Mouse (Mus musculus) erythroblast, embryonic 14.5 days (primary cell): ENCODE data around the gene Fam50b. TPM values are rescaled to one million over a fixed set of nuclear protein-coding genes. Genes with fewer than 3 reads are reported as not detected.

Experiments used
- H3K27me3 ChIP-seq: 2 replicates; pipeline ENCODE4 v1.6.1; 2012; ENCODE audit warnings: inconsistent platforms; ENCODE audit not compliant: control insufficient read depth
- H3K36me3 ChIP-seq: 2 replicates; pipeline ENCODE4 v1.6.1; 2012; ENCODE audit warnings: mild to moderate bottlenecking, inconsistent platforms; ENCODE audit not compliant: control insufficient read depth
- H3K4me1 ChIP-seq: 2 replicates; pipeline ENCODE4 v1.6.1; 2012; ENCODE audit warnings: inconsistent platforms; ENCODE audit not compliant: control insufficient read depth
- H3K4me3 ChIP-seq: replicated peaks from 2 replicates; pipeline ENCODE3; 2012; ENCODE audit warnings: moderate library complexity, mild to moderate bottlenecking, inconsistent platforms
- H3K9me3 ChIP-seq: 2 replicates; pipeline ENCODE4 v1.6.1; 2012; ENCODE audit warnings: low read length, inconsistent platforms, mixed read lengths; ENCODE audit not compliant: control insufficient read depth
- GATA1 ChIP-seq: IDR thresholded peaks from 2 replicates; pipeline ENCODE4 v1.6.1; 2012; ENCODE audit warnings: low read length, inconsistent platforms, mixed read lengths
- TAL1 ChIP-seq: IDR thresholded peaks from 3 replicates; pipeline ENCODE4 v1.6.1; 2012; ENCODE audit warnings: low read length, inconsistent platforms, mixed read lengths
- polyA plus RNA-seq: library from polyadenylated mRNA; stranded (reverse); fragments of >175 nt; gene quantifications from 2 replicates; pipeline ENCODE4 v1.2.3, GENCODE M21; 2012

Fam50b gene
- polyA plus RNA-seq, 1 experiment = not detected

DNA sequence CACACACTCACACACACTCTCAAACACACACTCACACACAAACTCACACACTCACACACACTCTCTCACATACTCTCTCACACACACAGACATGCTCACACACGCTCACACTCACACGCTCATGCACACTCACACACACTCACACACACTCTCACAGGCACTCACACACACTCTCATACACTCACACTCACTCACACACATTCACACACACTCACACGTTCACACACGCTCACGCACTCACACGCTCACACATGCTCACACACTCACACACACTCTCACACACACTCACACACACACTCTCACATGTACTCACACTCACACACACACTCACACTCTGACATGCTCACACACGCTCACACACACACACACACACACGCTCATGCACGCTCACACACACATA is 24.6 kb downstream of the Fam50b start:
- Histone ChIP-seq H3K4me1 (no peaks in the 10 kb centered on the region; the same call in 1 of the 2 replicates), H3K27me3 (peaks cover 2% of the 10 kb centered on the region; the same call in 1 of the 2 replicates), H3K4me3 (no peak overlapping the region), H3K9me3 (peaks cover 5% of the 10 kb centered on the region; the same call in 1 of the 2 replicates), H3K36me3 (no peaks in the 10 kb centered on the region)
- TF ChIP-seq TAL1 (no peak), GATA1 (no peak)

GRCm38 (mm10) chr13:34760518-34761287 is 26.1 kb downstream of the Fam50b start:
- no peaks in the 10 kb centered on the region; the same call in 1 of the 2 replicates for H3K4me1 ChIP-seq
- no peaks in the 10 kb centered on the region for H3K36me3 ChIP-seq
- H3K4me3 ChIP-seq = no peak overlapping the region
- H3K27me3 ChIP-seq = peaks cover 2% of the 10 kb centered on the region; the same call in 1 of the 2 replicates
- peaks cover 5% of the 10 kb centered on the region; the same call in 1 of the 2 replicates for H3K9me3 ChIP-seq
- TF ChIP-seq GATA1 = no peak
- no peak for TF ChIP-seq TAL1

DNA sequence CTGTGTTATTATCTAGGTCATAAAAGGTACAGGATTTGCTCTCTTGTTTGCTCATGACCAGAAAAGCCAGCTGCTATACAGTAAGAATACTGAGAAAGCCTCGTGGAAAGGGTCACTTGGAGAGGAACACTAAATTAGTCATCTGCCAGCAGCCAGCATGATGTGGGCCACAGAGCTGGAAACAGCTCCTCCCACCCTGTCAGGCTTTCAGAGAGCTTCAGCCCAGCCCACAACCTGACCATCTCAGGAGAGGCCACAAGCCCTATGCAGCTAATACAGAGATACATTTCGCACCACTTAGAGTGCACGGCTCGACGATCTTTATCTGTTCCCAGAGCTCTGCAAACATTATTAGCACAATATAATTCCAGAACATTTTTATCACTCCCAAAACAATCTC is 27.5 kb downstream of the Fam50b start:
- Histone ChIP-seq H3K36me3 (no peaks in the 10 kb centered on the region), H3K9me3 (peaks cover 5% of the 10 kb centered on the region; the same call in 1 of the 2 replicates), H3K4me1 (no peaks in the 10 kb centered on the region; the same call in 1 of the 2 replicates), H3K4me3 (no peak overlapping the region), H3K27me3 (peaks cover 2% of the 10 kb centered on the region; the same call in 1 of the 2 replicates)
- TF ChIP-seq TAL1 = no peak
- no peak for TF ChIP-seq GATA1

DNA sequence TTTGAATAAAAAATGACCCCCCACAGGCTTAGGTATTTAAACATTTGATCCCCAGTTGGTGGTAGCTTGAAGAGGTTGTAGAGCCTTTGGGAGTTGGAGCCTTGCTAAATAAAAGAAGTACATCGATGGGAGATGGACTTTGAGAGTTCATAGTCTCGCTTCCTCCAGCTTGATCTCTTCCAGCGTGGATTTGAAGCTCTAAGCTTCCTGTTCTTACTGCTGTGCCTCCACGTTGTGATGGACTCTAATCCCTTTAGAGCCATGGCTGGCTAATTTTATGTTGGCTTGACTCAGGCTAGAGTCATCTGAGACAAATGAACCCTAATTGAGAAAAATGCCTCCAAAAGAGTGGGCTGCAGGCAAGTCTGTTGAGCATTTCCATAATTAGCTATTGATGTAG is 28.2 kb downstream of the Fam50b start:
- H3K9me3 ChIP-seq = peaks cover 5% of the 10 kb centered on the region; the same call in 1 of the 2 replicates
- no peak overlapping the region for H3K4me3 ChIP-seq
- TF ChIP-seq TAL1 (no peak), GATA1 (no peak)
- H3K36me3 ChIP-seq = no peaks in the 10 kb centered on the region
- no peaks in the 10 kb centered on the region; the same call in 1 of the 2 replicates for H3K4me1 ChIP-seq
- H3K27me3 ChIP-seq = peaks cover 2% of the 10 kb centered on the region; the same call in 1 of the 2 replicates

DNA sequence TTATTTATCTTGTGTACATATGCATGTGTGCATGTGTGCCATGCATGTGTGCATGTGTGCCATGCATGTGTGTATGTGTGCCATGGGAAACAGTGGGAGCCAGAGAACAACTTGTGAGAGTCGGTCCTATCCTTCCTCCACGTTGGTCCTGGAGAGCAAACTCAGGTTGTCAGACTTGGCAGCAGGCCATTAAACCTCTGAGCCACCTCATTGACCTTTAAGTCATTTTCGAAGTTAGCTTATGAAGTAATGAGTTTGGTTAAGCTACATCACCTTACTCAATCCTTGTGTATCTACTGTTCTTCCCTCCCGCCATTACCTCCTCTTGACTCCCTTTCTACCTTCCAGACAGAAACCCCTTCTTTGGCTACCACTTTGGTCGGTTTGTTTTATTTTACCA is 30.6 kb downstream of the Fam50b start:
- no peaks in the 10 kb centered on the region for H3K9me3 ChIP-seq
- no peak overlapping the region for H3K4me3 ChIP-seq
- no peaks in the 10 kb centered on the region for H3K4me1 ChIP-seq
- TF ChIP-seq TAL1 (no peak), GATA1 (no peak)
- H3K36me3 ChIP-seq = no peaks in the 10 kb centered on the region
- H3K27me3 ChIP-seq = no peaks in the 10 kb centered on the region

GRCm38 (mm10) chr13:34766572-34766971 is 31.9 kb downstream of the Fam50b start:
- H3K36me3 ChIP-seq = no peaks in the 10 kb centered on the region
- no peaks in the 10 kb centered on the region for H3K4me1 ChIP-seq
- no peaks in the 10 kb centered on the region for H3K9me3 ChIP-seq
- no peaks in the 10 kb centered on the region for H3K27me3 ChIP-seq
- no peak overlapping the region for H3K4me3 ChIP-seq
- TF ChIP-seq GATA1 (no peak), TAL1 (no peak)

DNA sequence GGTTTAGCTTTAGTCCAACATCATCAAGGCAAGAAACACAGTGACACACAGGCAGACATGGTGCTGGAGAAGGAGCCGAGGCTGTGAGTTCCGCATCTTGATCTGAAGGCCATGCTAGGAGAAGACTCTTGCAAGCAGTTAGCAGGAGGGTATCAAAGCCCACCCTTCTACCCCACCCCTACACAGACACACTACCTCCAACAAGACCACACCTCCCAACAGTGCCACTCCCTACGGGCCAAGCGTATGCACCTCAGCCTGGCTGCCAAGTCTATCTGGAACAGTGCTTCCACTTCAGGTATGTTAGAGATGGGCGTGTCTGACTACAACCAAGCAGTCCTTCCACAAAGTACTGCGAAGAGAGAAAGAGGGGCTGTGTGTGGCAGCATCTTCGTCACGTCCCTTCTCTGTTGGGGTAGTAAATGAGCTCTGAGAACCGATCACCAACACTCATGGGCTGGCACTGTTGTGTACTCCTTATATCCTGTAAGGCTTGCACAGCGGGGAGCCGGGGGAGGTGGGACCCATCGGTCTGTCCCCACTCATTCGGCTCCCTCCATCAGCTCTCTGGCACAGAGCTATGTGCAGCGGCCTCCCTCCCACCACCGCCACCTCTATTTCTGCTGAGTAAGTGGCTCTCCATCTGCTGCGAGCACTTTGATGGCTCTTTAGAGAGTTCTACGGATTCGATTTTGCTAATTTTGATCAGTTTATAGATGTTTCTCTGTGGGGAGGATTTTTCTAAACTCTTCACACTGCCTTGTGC is 33.1 kb downstream of the Fam50b start:
- H3K4me3 ChIP-seq = no peak overlapping the region
- H3K4me1 ChIP-seq = no peaks in the 10 kb centered on the region
- TF ChIP-seq GATA1 (no peak), TAL1 (no peak)
- H3K36me3 ChIP-seq = no peaks in the 10 kb centered on the region
- no peaks in the 10 kb centered on the region for H3K9me3 ChIP-seq
- H3K27me3 ChIP-seq = no peaks in the 10 kb centered on the region

- H3K9me3 ChIP-seq = no peaks in the 10 kb centered on the region
- no peaks in the 10 kb centered on the region for H3K36me3 ChIP-seq
- no peak for TF ChIP-seq TAL1
- TF ChIP-seq GATA1 = no peak
- H3K4me1 ChIP-seq = peaks cover 25% of the 10 kb centered on the region
- H3K4me3 ChIP-seq = no peak overlapping the region
- H3K27me3 ChIP-seq = no peaks in the 10 kb centered on the region
Measured at GRCm38 (mm10) chr13:34776767-34777166, 42.1 kb downstream of the Fam50b start.
